8 mouse cellular contexts compared by ENCODE assay signal in genomic region chr17:35590410-35591218, GRCm38 (mm10). TPM values are rescaled to one million over a fixed set of nuclear protein-coding genes. Genes with fewer than 3 reads are reported as not detected.
A peak's percentile ranks its signal among the peaks of the same experiment; 100 is the strongest.
DNase-seq lines count a peak whose midpoint lies in the region; ATAC-seq and TF ChIP-seq lines count a peak whose summit lies in the region.

No protein-coding gene starts in this region.

- H3K27me3 ChIP-seq in forebrain, embryonic 11.5 days (ENCODE audit: control insufficient read depth, insufficient read depth, low read length): no peaks in the 10 kb centered on the region
- H3K27me3 ChIP-seq in lung, embryonic 16.5 days (ENCODE audit: control insufficient read depth, insufficient read depth, low read depth, low read length): no peaks in the 10 kb centered on the region

- in situ Hi-C loops in ES-E14 (cut with MboI; ENCODE audit: low sequenced_read_pairs in 2 of 2, unreplicated experiment in 2 of 2): no loop called here

- no peak for ATAC-seq in forebrain, embryonic 11.5 days (replicated peaks; ENCODE audit: low FRiP score)
- ATAC-seq in lung, embryonic 16.5 days (ENCODE audit: low read depth): peak; percentile 54

- H3K27ac ChIP-seq in ES-E14 (ENCODE audit: insufficient read depth, low read depth, low read length, poor library complexity, severe bottlenecking): peak overlapping the region; percentile 30; the same call in 1 of the 2 replicates
- no peak overlapping the region for H3K27ac ChIP-seq in forebrain, embryonic 11.5 days (ENCODE audit: low read depth, low read length)
- no peak overlapping the region for H3K27ac ChIP-seq in lung, embryonic 16.5 days (ENCODE audit: low read length)

- 67% methylated on average over 21 of the region's 21 CpGs for WGBS in forebrain, embryonic 11.5 days
- 38% methylated on average over 21 of the region's 21 CpGs for WGBS in lung, embryonic 16.5 days

- no peak overlapping the region for H3K4me3 ChIP-seq in ES-E14 (ENCODE audit: insufficient read depth in 1 of 2, low read depth in 1 of 2, low read length in 2 of 2, poor library complexity in 1 of 2, severe bottlenecking in 1 of 2)
- no peak overlapping the region for H3K4me3 ChIP-seq in forebrain, embryonic 11.5 days (ENCODE audit: low read depth, low read length)
- H3K4me3 ChIP-seq in lung, embryonic 16.5 days (ENCODE audit: low read length): no peak overlapping the region

- no peak overlapping the region for H3K9ac ChIP-seq in ES-E14 (ENCODE audit: insufficient read depth, low read depth, low read length, poor library complexity, severe bottlenecking)
- no peak overlapping the region for H3K9ac ChIP-seq in forebrain, embryonic 11.5 days (ENCODE audit: low read length)
- H3K9ac ChIP-seq in lung, embryonic 16.5 days (ENCODE audit: low read length): no peak overlapping the region

- peaks cover 12 to 24% of the 10 kb centered on the region in 2 experiments; a peak in 3 of 4 replicates for H3K4me1 ChIP-seq in ES-E14 (ENCODE audit: control insufficient read depth in 2 of 2, insufficient read depth in 2 of 2, low read length in 2 of 2, poor library complexity in 1 of 2)
- H3K4me1 ChIP-seq in forebrain, embryonic 11.5 days (replicated peaks; ENCODE audit: control insufficient read depth, insufficient read depth, low read length): no peaks in the 10 kb centered on the region
- H3K4me1 ChIP-seq in lung, embryonic 16.5 days (replicated peaks; ENCODE audit: control insufficient read depth, insufficient read depth, low read length): no peaks in the 10 kb centered on the region

- H3K9me3 ChIP-seq in ES-E14 (ENCODE audit: control insufficient read depth, insufficient read depth, low read depth, low read length): no peaks in the 10 kb centered on the region
- H3K9me3 ChIP-seq in forebrain, embryonic 11.5 days (ENCODE audit: control insufficient read depth, low read length): no peaks in the 10 kb centered on the region
- H3K9me3 ChIP-seq in lung, embryonic 16.5 days (ENCODE audit: control insufficient read depth, low read length): no peaks in the 10 kb centered on the region

- no peak overlapping the region for H3K4me2 ChIP-seq in forebrain, embryonic 11.5 days (ENCODE audit: low read depth, low read length, severe bottlenecking)
- no peak overlapping the region for H3K4me2 ChIP-seq in lung, embryonic 16.5 days (ENCODE audit: low read depth, low read length)

- peak; percentile 86 for DNase-seq in ES-E14 (ENCODE audit: low read depth, low spot score)
- DNase-seq in c-Kit-positive CD71-positive TER-119-negative erythroid progenitor cells, embryonic 14.5 days (ENCODE audit: low read depth): peak; percentile 42
- peak; percentile 88 for DNase-seq in forebrain, embryonic 11.5 days (ENCODE audit: low spot score)
- DNase-seq in heart, postnatal 4 days: peak; percentile 87
- peak; percentile 69 to 81 for DNase-seq in layer of hippocampus, adult 18-20 months (ENCODE audit: low spot score in 2 of 2)
- DNase-seq in ovary, postnatal 10 days (ENCODE audit: low spot score): peak; percentile 31
- DNase-seq in thymus, postnatal 25 days: peak; percentile 64

- no peaks in the 10 kb centered on the region for H3K36me3 ChIP-seq in ES-E14 (ENCODE audit: control insufficient read depth, insufficient read depth, low read length, poor library complexity, severe bottlenecking)
- no peaks in the 10 kb centered on the region for H3K36me3 ChIP-seq in forebrain, embryonic 11.5 days (ENCODE audit: control insufficient read depth, insufficient read depth, low read length)
- H3K36me3 ChIP-seq in lung, embryonic 16.5 days (ENCODE audit: control insufficient read depth, insufficient read depth, low read length): no peaks in the 10 kb centered on the region

TF ChIP-seq in ES-E14, 5 proteins besides CTCF, POLR2A, EP300 and RAD21:
- TF ChIP-seq MAFK (IDR thresholded peaks at IDR 0.05; ENCODE audit: insufficient read depth, low read depth, low read length) (no peak), ZNF384 (IDR thresholded peaks at IDR 0.05; ENCODE audit: low read depth, low read length) (no peak), ZC3H11A (IDR thresholded peaks at IDR 0.05; ENCODE audit: borderline replicate concordance, low read depth, low read length) (no peak), HCFC1 (IDR thresholded peaks at IDR 0.05; ENCODE audit: borderline replicate concordance, insufficient read depth, low read length) (no peak), CHD2 (IDR thresholded peaks at IDR 0.05; ENCODE audit: low read depth, low read length) (no peak)

RNA-seq across cellular contexts. Expression of gene Sfta2, which starts 10.7 kb away (rescaled TPM):
- 0.53 TPM in 1 of 2 replicates, not detected in the other for total RNA-seq in ES-E14 (2012; rRNA removed)
- polyA plus RNA-seq in forebrain, embryonic 11.5 days (2014; fragmentation: Nextera tagmentation; extraction: Ambion mirVana): not detected in 2 replicates
- not detected for total RNA-seq in heart, postnatal 4 days (2021)
- total RNA-seq in layer of hippocampus, adult 18-20 months (2021): not detected
- 193 and 232 TPM in 2 replicates for polyA plus RNA-seq in lung, embryonic 16.5 days (2015; fragmentation: Nextera tagmentation; extraction: Ambion mirVana)

RNA-seq across cellular contexts. Expression of gene 2300002M23Rik, which starts 23.4 kb away (rescaled TPM):
- total RNA-seq in ES-E14 (2012; rRNA removed): 0.22 and 0.42 TPM in 2 replicates
- not detected in 2 replicates for polyA plus RNA-seq in forebrain, embryonic 11.5 days (2014; fragmentation: Nextera tagmentation; extraction: Ambion mirVana)
- total RNA-seq in heart, postnatal 4 days (2021): not detected
- not detected for total RNA-seq in layer of hippocampus, adult 18-20 months (2021)
- polyA plus RNA-seq in lung, embryonic 16.5 days (2015; fragmentation: Nextera tagmentation; extraction: Ambion mirVana): 0.11 TPM in 1 of 2 replicates, not detected in the other

RNA-seq across cellular contexts. Expression of gene Gm9573, which starts 35.8 kb away (rescaled TPM):
- not detected in 2 replicates for total RNA-seq in ES-E14 (2012; rRNA removed)
- not detected in 2 replicates for polyA plus RNA-seq in forebrain, embryonic 11.5 days (2014; fragmentation: Nextera tagmentation; extraction: Ambion mirVana)
- not detected for total RNA-seq in heart, postnatal 4 days (2021)
- not detected for total RNA-seq in layer of hippocampus, adult 18-20 months (2021)
- 0.03 TPM in 1 of 2 replicates, not detected in the other for polyA plus RNA-seq in lung, embryonic 16.5 days (2015; fragmentation: Nextera tagmentation; extraction: Ambion mirVana)

RNA-seq across cellular contexts. Expression of gene Cdsn, which starts 38.7 kb away (rescaled TPM):
- 1.1 and 1.2 TPM in 2 replicates for total RNA-seq in ES-E14 (2012; rRNA removed)
- not detected in 2 replicates for polyA plus RNA-seq in forebrain, embryonic 11.5 days (2014; fragmentation: Nextera tagmentation; extraction: Ambion mirVana)
- under 1 TPM; 0.16 to 0.26 TPM for total RNA-seq in heart, postnatal 4 days (2021)
- under 1 TPM; 0.20 to 0.22 TPM for total RNA-seq in layer of hippocampus, adult 18-20 months (2021)
- polyA plus RNA-seq in lung, embryonic 16.5 days (2015; fragmentation: Nextera tagmentation; extraction: Ambion mirVana): 0.05 and 0.13 TPM in 2 replicates

RNA-seq across cellular contexts. Expression of gene Mucl3, which starts 52.9 kb away (rescaled TPM):
- 0.85 and 1.1 TPM in 2 replicates for total RNA-seq in ES-E14 (2012; rRNA removed)
- polyA plus RNA-seq in forebrain, embryonic 11.5 days (2014; fragmentation: Nextera tagmentation; extraction: Ambion mirVana): 0.07 and 0.13 TPM in 2 replicates
- total RNA-seq in heart, postnatal 4 days (2021): not detected
- not detected for total RNA-seq in layer of hippocampus, adult 18-20 months (2021)
- 1.7 and 1.9 TPM in 2 replicates for polyA plus RNA-seq in lung, embryonic 16.5 days (2015; fragmentation: Nextera tagmentation; extraction: Ambion mirVana)

Comparison
In these comparisons a context has a peak if more than half of its experiments do, and no peak if none do; other contexts are left out.
1. DNase-seq: peak in every context shown above with its lines; median percentile 88 in forebrain, embryonic 11.5 days; 87 in heart, postnatal 4 days; 86 in ES-E14; 75 in layer of hippocampus, adult 18-20 months; 64 in thymus, postnatal 25 days; 42 in c-Kit-positive CD71-positive TER-119-negative erythroid progenitor cells, embryonic 14.5 days; 31 in ovary, postnatal 10 days.